Mouse (Mus musculus) 416B (cell line): Measurements from ENCODE around the gene Rassf7.
"Not testable (repeated sequence)": the region's sequence is repeated elsewhere in the genome, so short reads cannot be mapped to it uniquely, and the experiment has no call there.

Experiments used
- DNase-seq: peaks from one replicate; pipeline ENCODE4 v3.0.0; 2011; ENCODE audit warnings: low read depth

The Rassf7 gene

GRCm38 (mm10) chr7:141222696-141223215, 7.1 kb downstream of the Rassf7 start:
- DNase-seq = no peak

GRCm38 (mm10) chr7:141226535-141226934, 10.9 kb downstream of the Rassf7 start:
- DNase-seq = peak; percentile 30

GRCm38 (mm10) chr7:141227796-141228195, 12.1 kb downstream of the Rassf7 start:
- no peak for DNase-seq

GRCm38 (mm10) chr7:141228279-141229067, 12.8 kb downstream of the Rassf7 start, which contains the start of gene Phrf1:
TSS of gene Phrf1 (plus strand) at chr7:141228784.
- peak; percentile 95 for DNase-seq

GRCm38 (mm10) chr7:141229702-141230101, 14.0 kb downstream of the Rassf7 start:
- DNase-seq = no peak

GRCm38 (mm10) chr7:141230570-141230969, 14.9 kb downstream of the Rassf7 start:
- DNase-seq = no peak

- DNase-seq = no peak
These were observed 15.5 kb downstream of the Rassf7 start for GRCm38 (mm10) chr7:141231111-141231510.

- DNase-seq = no peak
These were observed 15.9 kb downstream of the Rassf7 start for GRCm38 (mm10) chr7:141231551-141231950.

GRCm38 (mm10) chr7:141250486-141250885, 34.8 kb downstream of the Rassf7 start:
- DNase-seq = not testable (repeated sequence)

GRCm38 (mm10) chr7:141256159-141256558, 40.5 kb downstream of the Rassf7 start:
- DNase-seq = no peak

- no peak for DNase-seq
These were observed 45.8 kb downstream of the Rassf7 start for GRCm38 (mm10) chr7:141261480-141261879.

GRCm38 (mm10) chr7:141263640-141264039, 48.0 kb downstream of the Rassf7 start:
- DNase-seq = no peak

- DNase-seq = no peak
These were observed 48.5 kb downstream of the Rassf7 start for GRCm38 (mm10) chr7:141264041-141264700.

GRCm38 (mm10) chr7:141264761-141265410, 49.2 kb downstream of the Rassf7 start:
- peak; percentile 57 for DNase-seq

- DNase-seq = peak; percentile 11
These were observed 49.7 kb downstream of the Rassf7 start for GRCm38 (mm10) chr7:141265411-141265738.

GRCm38 (mm10) chr7:141265739-141266561, 50.3 kb downstream of the Rassf7 start, which contains the start of gene Irf7:
TSS of gene Irf7 (minus strand) at chr7:141266481.
- DNase-seq = peak; percentile 84
